Mouse (Mus musculus) cerebellum, adult 11 months (tissue): ENCODE results near the gene Ube2o.
"Not testable (repeated sequence)": the region's sequence is repeated elsewhere in the genome, so short reads cannot be mapped to it uniquely, and the experiment has no call there.

Experiments used
- DNase-seq: peaks from one replicate; pipeline ENCODE4 v3.0.0; 2022

The Ube2o gene

GRCm38 (mm10) chr11:116613234-116613633 lies 32.0 kb upstream of the Ube2o start:
- DNase-seq: no peak

GRCm38 (mm10) chr11:116612554-116612953 lies 31.3 kb upstream of the Ube2o start:
- no peak for DNase-seq

DNA sequence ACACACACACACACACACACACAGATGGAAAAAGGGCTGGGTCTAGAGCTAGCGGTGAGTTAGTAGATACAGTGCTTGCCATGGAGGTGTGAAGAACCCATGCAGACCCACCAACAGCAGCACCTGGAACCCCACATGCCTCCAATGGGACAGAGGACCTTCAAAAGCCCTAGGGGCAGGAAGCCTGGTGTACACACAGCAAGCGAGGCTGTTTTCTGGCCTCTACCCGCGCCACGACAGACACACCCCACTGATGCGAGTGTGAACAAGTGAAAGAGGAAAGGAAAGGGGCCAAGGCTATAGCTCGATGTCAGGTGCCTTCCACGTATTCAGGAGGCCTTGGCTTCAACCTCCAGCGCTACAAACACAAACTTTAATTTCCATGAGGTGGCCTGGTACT lies 30.6 kb upstream of the Ube2o start:
- no peak for DNase-seq

DNA sequence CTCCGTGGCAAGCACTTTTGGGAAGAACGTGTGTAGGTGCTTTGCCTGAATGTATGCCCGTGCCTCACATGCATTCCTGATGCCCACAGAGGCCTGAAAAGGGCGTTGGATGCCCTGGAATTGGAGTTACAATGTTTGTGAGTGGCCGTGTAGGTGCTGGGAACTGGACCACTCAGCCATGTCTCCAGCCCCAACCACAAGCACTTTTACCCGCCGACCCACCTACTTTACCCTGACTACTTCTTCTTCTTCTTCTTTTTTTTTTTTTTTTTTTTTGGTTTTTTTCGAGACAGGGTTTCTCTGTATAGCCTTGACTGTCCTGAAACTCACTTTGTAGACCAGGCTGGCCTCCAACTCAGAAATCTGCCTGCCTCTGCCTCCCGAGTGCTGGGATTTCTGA lies 29.9 kb upstream of the Ube2o start:
- DNase-seq: not testable (repeated sequence)

- peak; percentile 91 for DNase-seq
Observed at GRCm38 (mm10) chr11:116609965-116610630, 28.9 kb upstream of the Ube2o start.

GRCm38 (mm10) chr11:116607717-116608116 lies 26.5 kb upstream of the Ube2o start:
- no peak for DNase-seq

DNA sequence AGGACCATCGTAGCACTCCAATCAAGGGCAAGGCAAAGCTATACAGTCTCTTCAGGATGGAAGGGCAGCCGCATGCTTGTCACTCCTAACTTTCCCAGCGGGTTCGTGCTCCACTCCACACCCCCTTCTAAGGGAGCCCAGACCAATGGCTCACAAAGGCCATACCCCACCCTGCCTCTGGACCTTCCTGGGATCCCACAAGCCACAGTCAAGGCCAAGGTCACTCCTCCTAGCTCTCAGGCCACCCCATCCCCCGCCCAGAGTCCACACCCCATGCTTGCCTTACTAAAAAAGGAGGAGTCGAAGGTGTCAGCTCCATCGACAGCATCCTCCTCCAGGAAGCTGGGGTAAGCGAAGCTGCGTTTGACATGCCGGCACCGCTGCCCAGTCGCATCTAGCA lies 22.9 kb upstream of the Ube2o start:
- no peak for DNase-seq

DNA sequence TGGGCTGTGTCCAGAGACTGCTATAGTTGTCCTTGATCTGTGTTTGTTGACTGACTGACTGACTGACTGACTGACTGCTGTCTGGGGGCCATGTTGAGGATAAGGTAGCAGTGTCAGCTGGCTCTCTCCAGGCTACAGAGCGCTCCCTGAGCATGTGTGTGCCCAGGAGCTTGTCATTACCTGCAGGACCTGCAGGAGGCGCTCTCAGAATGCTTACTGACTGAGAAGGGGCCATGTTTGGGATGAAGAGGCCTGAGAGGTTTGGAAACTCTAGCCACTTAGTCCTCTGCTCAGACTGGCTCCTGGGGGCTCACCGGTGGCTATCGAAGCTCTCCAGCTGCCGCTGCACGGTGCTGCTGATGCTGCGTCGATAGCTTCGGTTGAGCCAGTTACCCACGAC lies 22.1 kb upstream of the Ube2o start:
- DNase-seq: no peak

GRCm38 (mm10) chr11:116602043-116602442 lies 20.8 kb upstream of the Ube2o start:
- DNase-seq: no peak

- DNase-seq: no peak
Observed at GRCm38 (mm10) chr11:116601166-116601565, 19.9 kb upstream of the Ube2o start.

DNA sequence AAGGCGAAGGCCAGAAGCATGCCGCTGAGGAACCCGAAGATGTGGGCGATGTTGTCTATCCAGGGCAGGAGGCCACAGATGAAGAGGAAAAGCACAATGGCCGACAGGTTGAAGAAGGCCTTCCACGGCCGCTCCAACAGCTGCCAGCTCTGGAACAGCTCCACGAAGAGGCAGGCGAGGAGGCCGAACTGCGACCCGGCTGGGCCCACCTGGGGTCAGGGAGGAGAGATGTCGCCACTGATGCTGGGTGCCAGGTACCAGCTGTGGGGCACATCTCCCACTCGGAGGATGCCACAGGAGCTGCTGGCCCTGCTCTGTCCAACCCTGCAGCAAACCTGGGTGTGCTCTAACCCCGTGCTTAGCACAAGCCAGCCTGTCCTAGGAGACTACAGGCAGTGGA lies 18.0 kb upstream of the Ube2o start:
- DNase-seq: no peak

- DNase-seq: no peak
Observed at GRCm38 (mm10) chr11:116598193-116598592, 16.9 kb upstream of the Ube2o start.

GRCm38 (mm10) chr11:116596766-116597165 lies 15.5 kb upstream of the Ube2o start:
- no peak for DNase-seq

GRCm38 (mm10) chr11:116593345-116593744 lies 12.1 kb upstream of the Ube2o start:
- DNase-seq: no peak

GRCm38 (mm10) chr11:116592428-116592827 lies 11.2 kb upstream of the Ube2o start:
- DNase-seq: peak; percentile 99

GRCm38 (mm10) chr11:116591621-116592020 lies 10.4 kb upstream of the Ube2o start:
- no peak for DNase-seq

DNA sequence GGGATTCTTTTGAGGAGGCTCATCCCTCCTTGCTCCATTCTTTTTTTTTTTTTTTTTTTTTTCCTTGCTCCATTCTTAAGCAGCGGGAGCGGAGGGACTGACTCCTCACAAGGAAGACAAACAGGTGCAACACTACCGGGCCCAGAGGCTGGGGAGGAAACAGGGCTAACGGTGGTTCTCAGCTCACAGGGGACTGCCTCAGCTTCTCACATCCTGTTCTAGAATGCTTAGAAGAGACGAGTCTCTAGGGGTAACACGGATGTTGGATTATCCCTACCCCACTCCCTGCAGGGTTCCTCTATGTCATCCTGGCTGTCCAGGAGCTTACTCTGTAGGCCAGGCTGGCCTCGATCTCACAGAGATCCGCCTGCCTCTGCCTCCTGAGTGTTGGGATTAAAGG lies 8.3 kb upstream of the Ube2o start:
- DNase-seq: no peak

DNA sequence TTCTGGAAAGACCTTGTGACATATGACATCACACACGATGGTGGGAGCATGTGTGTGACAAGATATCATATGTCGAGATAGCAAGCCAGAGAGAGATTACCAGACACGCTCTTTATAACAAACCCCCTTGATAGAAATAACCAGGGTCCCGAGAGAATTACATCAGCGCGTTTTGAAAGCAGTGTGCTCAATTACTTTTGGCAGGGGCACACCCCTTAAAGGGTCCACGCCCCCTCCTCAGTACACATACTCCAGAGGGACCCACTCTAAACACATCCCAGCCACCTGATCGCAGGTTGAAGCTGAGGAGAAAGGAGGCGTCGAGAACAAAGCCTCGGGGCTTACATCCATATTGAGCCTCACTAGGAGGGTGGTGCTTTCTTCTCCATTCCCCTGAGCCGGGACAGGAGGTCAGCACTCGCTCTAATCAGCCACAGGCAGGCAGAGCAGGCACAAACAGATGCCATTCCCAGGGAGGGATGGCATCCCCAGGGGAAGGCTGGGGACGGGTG lies 7.8 kb upstream of the Ube2o start:
- no peak for DNase-seq

DNA sequence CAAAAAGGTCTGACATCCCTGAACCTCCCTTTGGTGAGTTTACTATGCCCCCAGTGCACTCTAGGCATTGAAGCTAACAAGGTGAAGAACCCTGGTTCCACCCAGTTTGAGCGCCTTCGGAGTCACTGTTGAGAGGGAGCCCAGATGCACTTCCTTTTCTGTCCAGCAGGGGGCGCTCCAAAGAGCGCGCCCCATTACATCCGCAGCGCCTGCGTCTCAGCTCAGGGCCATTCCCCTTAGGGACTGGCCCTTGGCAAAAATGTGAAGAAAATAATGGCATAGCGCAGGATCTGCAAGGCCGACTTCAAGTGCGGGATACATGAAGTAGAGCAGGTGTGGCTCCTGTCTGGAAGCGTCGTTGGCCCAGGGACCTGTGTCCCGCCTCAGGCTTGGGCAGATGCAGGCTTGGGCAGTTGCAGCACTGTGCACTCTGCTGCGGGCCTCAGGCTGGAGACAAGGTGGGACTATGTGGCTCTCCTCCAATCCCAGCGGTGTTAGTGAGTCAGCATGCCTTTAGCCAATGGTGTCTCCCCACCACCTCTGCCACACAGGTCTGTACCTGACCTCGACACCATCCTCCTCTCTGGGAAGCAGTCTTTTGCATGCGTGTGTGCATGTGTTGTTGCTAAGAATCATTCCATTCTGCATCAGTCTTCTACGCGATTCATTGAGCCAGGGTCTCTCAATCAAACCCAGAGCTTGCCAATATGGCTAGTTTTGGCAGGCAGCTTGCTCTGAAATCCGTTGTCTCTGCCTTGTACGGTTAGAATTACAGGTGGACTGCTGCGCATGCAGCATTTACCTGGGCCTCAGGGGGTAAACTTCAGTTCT lies 5.8 kb upstream of the Ube2o start:
- peak; percentile 72 for DNase-seq

- no peak for DNase-seq
Observed at GRCm38 (mm10) chr11:116586310-116586709, 5.1 kb upstream of the Ube2o start, which contains the start of gene Aanat. Aanat (plus strand) TSS chr11:116586432.

DNA sequence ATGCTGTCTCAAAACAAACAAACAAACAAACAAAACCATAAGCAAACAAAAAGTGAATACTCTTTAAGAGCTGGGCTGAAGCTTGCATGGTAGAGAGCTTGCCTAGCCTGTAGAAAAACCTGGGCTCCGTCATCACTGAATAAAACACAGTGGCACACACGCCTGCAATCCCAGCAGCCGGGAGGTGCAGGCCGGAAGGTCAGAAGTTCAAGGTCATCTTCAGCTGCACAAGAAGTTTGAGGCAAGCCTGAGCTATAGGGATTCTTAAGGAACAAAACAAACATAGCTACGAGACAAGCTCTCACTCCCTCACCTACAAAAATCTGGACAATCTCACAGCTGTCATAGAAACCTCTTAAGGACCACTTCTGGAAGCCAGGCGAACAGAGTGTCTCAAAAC lies 4.4 kb upstream of the Ube2o start:
- DNase-seq: no peak

DNA sequence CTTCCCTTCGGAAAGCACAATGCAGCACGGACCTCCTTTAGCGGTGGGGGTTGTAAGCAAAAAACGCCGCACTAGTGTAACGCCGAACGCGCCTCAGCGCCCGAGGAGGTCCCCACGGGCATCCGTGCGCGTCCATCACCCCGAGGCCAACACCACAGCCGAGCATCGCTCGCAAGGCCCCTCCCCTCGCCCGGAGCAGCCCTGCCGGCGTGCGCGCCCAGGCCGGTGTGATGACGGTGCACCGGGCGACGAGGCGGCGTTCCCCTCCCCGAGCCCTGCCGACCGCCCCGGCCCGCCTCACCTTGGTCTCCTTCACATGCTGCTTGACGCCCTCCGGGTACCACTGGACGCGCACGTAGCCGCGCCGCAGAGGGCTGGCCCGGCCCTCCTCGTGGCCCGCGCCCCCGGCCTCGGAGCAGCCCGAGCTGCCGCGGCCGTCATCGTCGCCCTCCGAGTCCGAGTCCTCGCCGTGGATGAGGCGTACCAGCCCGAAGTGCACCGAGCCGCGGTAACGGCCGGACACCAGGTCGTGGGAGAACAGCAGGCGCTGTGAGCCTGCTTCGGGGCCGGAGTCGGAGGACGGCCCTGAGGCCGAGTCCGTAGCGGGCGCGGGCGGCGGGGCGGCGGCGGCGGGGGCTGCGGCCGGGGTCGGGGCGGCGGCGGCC lies 404 bp downstream of the Ube2o start:
- peak; percentile 60 for DNase-seq

DNA sequence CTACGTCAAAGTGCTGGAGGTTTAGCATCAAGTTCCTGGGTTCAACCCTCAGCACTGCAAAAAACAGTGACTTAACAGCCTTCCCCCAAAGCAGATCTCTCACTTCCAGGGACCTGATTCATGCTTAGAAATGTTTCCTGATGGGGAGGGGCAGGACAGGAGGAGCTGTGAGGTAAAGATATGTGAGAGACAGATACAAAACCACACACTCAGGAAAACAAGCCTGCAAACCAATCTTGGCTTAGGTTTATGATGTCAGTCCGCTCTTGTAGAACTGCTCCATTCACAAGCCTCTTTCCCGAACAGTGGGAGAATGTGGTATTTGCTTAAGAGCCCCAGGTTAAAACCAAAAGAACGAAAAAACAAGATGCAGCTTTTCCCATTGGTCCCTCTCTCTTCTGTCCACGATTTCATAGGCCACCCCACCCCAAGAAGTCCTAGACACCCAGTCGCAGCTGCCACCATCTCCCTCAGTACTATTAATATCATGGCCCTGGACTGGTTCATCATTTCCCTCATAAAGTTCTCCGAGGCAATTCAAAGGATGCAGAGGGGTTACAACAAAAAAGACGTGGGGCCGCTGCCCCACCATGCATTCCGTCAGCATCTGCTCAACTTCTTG lies 1.1 kb downstream of the Ube2o start:
- no peak for DNase-seq
